Mouse (Mus musculus) hindbrain, embryonic 13.5 days (tissue): ENCODE results near the gene D7Ertd443e. TPM values are rescaled to one million over a fixed set of nuclear protein-coding genes. Genes with fewer than 3 reads are reported as not detected.

Source experiments
- ATAC-seq: fragments of 200-750 bp; cut with Nextera tagmentation; 2 replicates; pipeline ENCODE4 v1.8.0; 2017; ENCODE audit warnings: moderate TSS enrichment; ENCODE audit not compliant: low FRiP score
- H3K27ac ChIP-seq: fragments of 300-500 bp; sonication (generic); 2 replicates; pipeline ENCODE4 v1.5.1; 2015; ENCODE audit warnings: inconsistent platforms, mild to moderate bottlenecking, moderate library complexity
- H3K27me3 ChIP-seq: fragments of 300-500 bp; sonication (generic); 2 replicates; pipeline ENCODE4 v1.6.1; 2015; ENCODE audit warnings: mild to moderate bottlenecking, inconsistent platforms
- H3K36me3 ChIP-seq: fragments of 300-500 bp; sonication (generic); 2 replicates; pipeline ENCODE4 v1.6.1; 2015; ENCODE audit warnings: mild to moderate bottlenecking, inconsistent platforms
- H3K4me1 ChIP-seq: fragments of 300-500 bp; sonication (generic); replicated peaks from 2 replicates; pipeline ENCODE4 v1.6.1; 2015; ENCODE audit warnings: inconsistent platforms
- H3K4me2 ChIP-seq: fragments of 300-500 bp; sonication (generic); 2 replicates; pipeline ENCODE4 v1.6.1; 2015; ENCODE audit warnings: inconsistent platforms, mild to moderate bottlenecking, moderate library complexity
- H3K4me3 ChIP-seq: fragments of 300-500 bp; sonication (generic); 2 replicates; pipeline ENCODE4 v1.5.1; 2015; ENCODE audit warnings: mild to moderate bottlenecking, inconsistent platforms
- H3K9ac ChIP-seq: fragments of 300-500 bp; sonication (generic); 2 replicates; pipeline ENCODE4 v1.6.1; 2015; ENCODE audit warnings: mild to moderate bottlenecking, inconsistent platforms
- H3K9me3 ChIP-seq: fragments of 300-500 bp; sonication (generic); 2 replicates; pipeline ENCODE4 v1.6.1; 2016; ENCODE audit warnings: inconsistent platforms
- WGBS: fragments of 180-500 bp; shearing (Covaris S2); methylation state at CpG from one replicate; pipeline ENCODE4 v1.1.7; 2015; 5-methylcytosine and 5-hydroxymethylcytosine counted together
- polyA plus RNA-seq: library from polyadenylated mRNA; unstranded; fragments of >200 nt; fragmentation: Nextera tagmentation; extraction: Ambion mirVana; gene quantifications from 2 replicates; pipeline ENCODE4 v1.2.1, GENCODE M21; 2015

The D7Ertd443e gene
- polyA plus RNA-seq, result 0.17 and 0.27 TPM in 2 replicates

- Histone ChIP-seq H3K36me3 (no peaks in the 10 kb centered on the region), H3K9me3 (no peaks in the 10 kb centered on the region), H3K27ac (no peak within 1 kb of the TSS), H3K4me2 (no peak within 1 kb of the TSS), H3K4me3 (no peak within 1 kb of the TSS), H3K9ac (no peak within 1 kb of the TSS), H3K4me1 (0 out of 2 replicates have a peak, but pooled peaks cover 6% of the 10 kb centered on the region), H3K27me3 (no peaks in the 10 kb centered on the region)
- 93% methylated on average over 5 of the region's 5 CpGs for WGBS
- ATAC-seq, result no peak
These were observed at the start of gene D7Ertd443e for GRCm38 (mm10) chr7:134385561-134385960. D7Ertd443e (minus strand) TSS chr7:134385661.

GRCm38 (mm10) chr7:134431681-134432080, 46.2 kb upstream of the D7Ertd443e start:
- Histone ChIP-seq H3K9me3 (no peaks in the 10 kb centered on the region), H3K4me2 (no peak overlapping the region), H3K4me3 (no peak overlapping the region), H3K4me1 (no peaks in the 10 kb centered on the region), H3K27ac (no peak overlapping the region), H3K9ac (no peak overlapping the region), H3K36me3 (no peaks in the 10 kb centered on the region), H3K27me3 (no peaks in the 10 kb centered on the region)
- no peak for ATAC-seq
- 94% methylated on average over 3 of the region's 3 CpGs for WGBS

- Histone ChIP-seq H3K27ac (no peak overlapping the region), H3K9me3 (no peaks in the 10 kb centered on the region), H3K4me2 (no peak overlapping the region), H3K4me1 (no peaks in the 10 kb centered on the region), H3K27me3 (no peaks in the 10 kb centered on the region), H3K36me3 (no peaks in the 10 kb centered on the region), H3K9ac (no peak overlapping the region), H3K4me3 (no peak overlapping the region)
- ATAC-seq, result no peak
- WGBS, result 93% methylated on average over 2 of the region's 2 CpGs
These were observed 43.2 kb upstream of the D7Ertd443e start for GRCm38 (mm10) chr7:134428676-134429075.

GRCm38 (mm10) chr7:134415014-134415413, 29.6 kb upstream of the D7Ertd443e start:
- H3K4me1 ChIP-seq, result peaks cover 11% of the 10 kb centered on the region
- no peak overlapping the region for H3K27ac ChIP-seq
- H3K4me3 ChIP-seq, result no peak overlapping the region
- H3K4me2 ChIP-seq, result no peak overlapping the region
- no peak for ATAC-seq
- WGBS, result 96% methylated on average over 9 of the region's 9 CpGs
- H3K9ac ChIP-seq, result no peak overlapping the region
- no peaks in the 10 kb centered on the region for H3K9me3 ChIP-seq
- no peaks in the 10 kb centered on the region for H3K27me3 ChIP-seq
- H3K36me3 ChIP-seq, result no peaks in the 10 kb centered on the region

- Histone ChIP-seq H3K4me2 (no peak overlapping the region), H3K27me3 (no peaks in the 10 kb centered on the region), H3K9me3 (no peaks in the 10 kb centered on the region), H3K4me3 (no peak overlapping the region), H3K36me3 (no peaks in the 10 kb centered on the region), H3K27ac (no peak overlapping the region), H3K9ac (no peak overlapping the region), H3K4me1 (peaks cover 11% of the 10 kb centered on the region)
- no peak for ATAC-seq
- 48% methylated on average over 14 of the region's 14 CpGs for WGBS
These were observed 28.7 kb upstream of the D7Ertd443e start for GRCm38 (mm10) chr7:134414005-134414690.

GRCm38 (mm10) chr7:134408641-134409040, 23.2 kb upstream of the D7Ertd443e start:
- no peak overlapping the region for H3K4me2 ChIP-seq
- H3K27me3 ChIP-seq, result no peaks in the 10 kb centered on the region
- no peaks in the 10 kb centered on the region for H3K36me3 ChIP-seq
- no peak overlapping the region for H3K9ac ChIP-seq
- no peak overlapping the region for H3K4me3 ChIP-seq
- H3K27ac ChIP-seq, result no peak overlapping the region
- WGBS, result 73% methylated on average over 13 of the region's 13 CpGs
- H3K9me3 ChIP-seq, result no peaks in the 10 kb centered on the region
- ATAC-seq, result no peak
- H3K4me1 ChIP-seq, result peaks cover 11% of the 10 kb centered on the region

GRCm38 (mm10) chr7:134400746-134401145, 15.3 kb upstream of the D7Ertd443e start:
- H3K36me3 ChIP-seq, result no peaks in the 10 kb centered on the region
- H3K4me2 ChIP-seq, result no peak overlapping the region
- ATAC-seq, result no peak
- H3K9ac ChIP-seq, result no peak overlapping the region
- H3K27ac ChIP-seq, result no peak overlapping the region
- H3K4me3 ChIP-seq, result no peak overlapping the region
- WGBS, result 59% methylated on average over 2 of the region's 2 CpGs
- H3K4me1 ChIP-seq, result no peaks in the 10 kb centered on the region
- no peaks in the 10 kb centered on the region for H3K27me3 ChIP-seq
- no peaks in the 10 kb centered on the region for H3K9me3 ChIP-seq

GRCm38 (mm10) chr7:134396769-134397168, 11.3 kb upstream of the D7Ertd443e start:
- Histone ChIP-seq H3K27me3 (no peaks in the 10 kb centered on the region), H3K4me1 (no peaks in the 10 kb centered on the region), H3K4me3 (no peak overlapping the region), H3K36me3 (no peaks in the 10 kb centered on the region), H3K4me2 (no peak overlapping the region), H3K9me3 (no peaks in the 10 kb centered on the region), H3K9ac (no peak overlapping the region), H3K27ac (no peak overlapping the region)
- ATAC-seq, result no peak
- 73% methylated on average over 8 of the region's 8 CpGs for WGBS

- Histone ChIP-seq H3K36me3 (no peaks in the 10 kb centered on the region), H3K4me1 (0 out of 2 replicates have a peak, but pooled peaks cover 6% of the 10 kb centered on the region), H3K9ac (no peak overlapping the region), H3K4me3 (no peak overlapping the region), H3K4me2 (no peak overlapping the region), H3K27me3 (no peaks in the 10 kb centered on the region), H3K27ac (no peak overlapping the region), H3K9me3 (no peaks in the 10 kb centered on the region)
- no peak for ATAC-seq
- 84% methylated on average over 3 of the region's 3 CpGs for WGBS
These were observed 2.7 kb downstream of the D7Ertd443e start for GRCm38 (mm10) chr7:134382791-134383190.

GRCm38 (mm10) chr7:134381407-134381861, 4.0 kb downstream of the D7Ertd443e start:
- Histone ChIP-seq H3K9me3 (no peaks in the 10 kb centered on the region), H3K4me3 (no peak overlapping the region), H3K36me3 (no peaks in the 10 kb centered on the region), H3K27ac (no peak overlapping the region), H3K9ac (no peak overlapping the region), H3K4me2 (no peak overlapping the region), H3K27me3 (no peaks in the 10 kb centered on the region), H3K4me1 (0 out of 2 replicates have a peak, but pooled peaks cover 6% of the 10 kb centered on the region)
- no peak for ATAC-seq
- WGBS, result 48% methylated on average over 4 of the region's 4 CpGs

- no peak overlapping the region for H3K4me3 ChIP-seq
- H3K9ac ChIP-seq, result no peak overlapping the region
- ATAC-seq, result no peak
- no peak overlapping the region for H3K4me2 ChIP-seq
- H3K27me3 ChIP-seq, result no peaks in the 10 kb centered on the region
- H3K36me3 ChIP-seq, result no peaks in the 10 kb centered on the region
- no peaks in the 10 kb centered on the region for H3K9me3 ChIP-seq
- 50% methylated on average over 4 of the region's 4 CpGs for WGBS
- 0 out of 2 replicates have a peak, but pooled peaks cover 6% of the 10 kb centered on the region for H3K4me1 ChIP-seq
- no peak overlapping the region for H3K27ac ChIP-seq
These were observed 7.2 kb downstream of the D7Ertd443e start for GRCm38 (mm10) chr7:134378273-134378672.

GRCm38 (mm10) chr7:134376786-134377185, 8.7 kb downstream of the D7Ertd443e start:
- no peak overlapping the region for H3K27ac ChIP-seq
- no peaks in the 10 kb centered on the region for H3K9me3 ChIP-seq
- H3K27me3 ChIP-seq, result no peaks in the 10 kb centered on the region
- no peak for ATAC-seq
- no peaks in the 10 kb centered on the region for H3K36me3 ChIP-seq
- H3K4me1 ChIP-seq, result 0 out of 2 replicates have a peak, but pooled peaks cover 6% of the 10 kb centered on the region
- 75% methylated on average over 7 of the region's 7 CpGs for WGBS
- H3K9ac ChIP-seq, result no peak overlapping the region
- H3K4me2 ChIP-seq, result no peak overlapping the region
- no peak overlapping the region for H3K4me3 ChIP-seq

GRCm38 (mm10) chr7:134372276-134372675, 13.2 kb downstream of the D7Ertd443e start:
- Histone ChIP-seq H3K9ac (no peak overlapping the region), H3K27ac (no peak overlapping the region), H3K4me3 (no peak overlapping the region), H3K27me3 (0 out of 2 replicates have a peak, but pooled peaks cover 4% of the 10 kb centered on the region), H3K4me2 (no peak overlapping the region), H3K9me3 (no peaks in the 10 kb centered on the region), H3K36me3 (no peaks in the 10 kb centered on the region), H3K4me1 (no peaks in the 10 kb centered on the region)
- WGBS, result 68% methylated on average over 5 of the region's 5 CpGs
- ATAC-seq, result no peak
